Mouse (Mus musculus): Measurements from ENCODE around the gene Mgst3.
"Not testable (repeated sequence)": the region's sequence is repeated elsewhere in the genome, so short reads cannot be mapped to it uniquely, and the experiment has no call there.

The Mgst3 gene

DNA sequence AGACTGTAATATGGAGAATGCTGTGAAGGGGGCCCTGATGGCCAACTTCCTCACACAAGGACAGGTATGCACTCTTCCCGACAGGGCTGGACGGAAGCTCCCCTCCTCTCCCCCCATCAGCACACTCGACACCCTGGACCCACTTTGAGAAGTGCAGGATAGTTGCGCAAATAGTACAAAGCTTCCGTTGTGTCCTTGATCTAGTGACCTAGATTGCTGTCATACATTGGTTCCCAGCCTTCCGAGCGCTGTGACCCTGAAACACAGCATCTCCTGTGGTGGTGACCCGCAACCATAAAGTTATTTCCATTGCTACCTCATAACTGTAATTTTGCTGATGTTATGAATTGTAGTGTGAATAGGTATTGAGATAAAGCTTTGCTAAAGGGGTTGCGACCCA, 36.3 kb downstream of the Mgst3 start:
- no peak for DNase-seq

DNA sequence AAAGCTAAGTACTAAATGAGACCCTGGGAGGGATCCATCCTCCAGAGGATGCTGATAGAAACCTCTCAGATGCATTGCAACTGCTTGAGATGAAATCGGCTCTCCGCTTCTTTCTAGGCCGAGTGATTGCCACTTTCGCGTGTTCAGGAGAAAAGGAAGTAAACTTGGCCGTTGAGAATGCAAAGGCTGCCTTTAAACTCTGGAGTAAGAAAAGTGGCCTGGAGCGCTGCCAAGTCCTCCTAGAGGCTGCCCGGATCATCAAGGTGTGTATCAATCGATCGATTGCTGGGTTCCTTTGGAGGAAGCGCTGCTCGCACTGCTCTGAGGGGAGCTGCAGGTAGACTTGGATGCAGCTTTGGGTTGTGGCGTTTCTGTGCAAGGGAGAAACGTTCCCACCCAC, 41.2 kb downstream of the Mgst3 start:
- no peak for DNase-seq

DNA sequence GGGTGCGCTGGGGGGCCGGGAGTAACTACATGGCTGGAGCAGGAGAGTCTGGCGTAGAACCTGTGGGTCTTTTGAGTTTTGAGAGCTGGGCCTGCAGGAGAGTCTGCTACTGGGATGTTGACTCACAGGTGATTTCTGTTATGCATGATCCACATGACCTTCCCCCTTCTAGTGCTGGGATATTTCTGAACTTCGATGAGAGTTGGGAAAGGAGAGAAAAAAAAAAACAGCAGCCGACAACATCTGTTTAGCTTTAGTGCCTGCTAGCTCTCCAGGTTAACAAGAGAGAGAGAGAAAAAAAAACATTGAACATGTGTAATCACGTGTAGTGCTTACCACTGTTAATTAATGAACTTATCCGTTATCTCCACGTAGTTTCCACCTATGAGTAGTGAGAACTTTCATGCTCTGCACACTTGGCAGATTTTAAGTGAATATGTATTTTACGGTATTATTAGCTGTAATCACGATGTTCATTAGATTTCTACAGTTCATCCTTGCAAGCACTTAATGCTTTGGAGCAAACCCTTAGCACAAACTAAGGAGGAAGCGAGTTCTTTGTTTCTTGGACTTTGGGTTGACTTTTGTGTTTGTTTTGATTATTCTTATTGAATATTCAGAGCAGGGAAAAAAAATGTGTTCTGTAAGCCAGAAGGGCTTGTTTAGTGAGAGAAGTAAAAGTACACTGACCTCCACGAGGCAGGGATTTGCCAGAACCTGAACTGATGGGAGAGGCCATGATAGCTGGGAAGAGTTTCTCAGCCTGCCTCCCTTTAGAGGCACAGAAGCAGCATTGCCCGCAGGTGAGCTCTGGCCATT, 42.8 kb downstream of the Mgst3 start:
- no peak for DNase-seq

DNA sequence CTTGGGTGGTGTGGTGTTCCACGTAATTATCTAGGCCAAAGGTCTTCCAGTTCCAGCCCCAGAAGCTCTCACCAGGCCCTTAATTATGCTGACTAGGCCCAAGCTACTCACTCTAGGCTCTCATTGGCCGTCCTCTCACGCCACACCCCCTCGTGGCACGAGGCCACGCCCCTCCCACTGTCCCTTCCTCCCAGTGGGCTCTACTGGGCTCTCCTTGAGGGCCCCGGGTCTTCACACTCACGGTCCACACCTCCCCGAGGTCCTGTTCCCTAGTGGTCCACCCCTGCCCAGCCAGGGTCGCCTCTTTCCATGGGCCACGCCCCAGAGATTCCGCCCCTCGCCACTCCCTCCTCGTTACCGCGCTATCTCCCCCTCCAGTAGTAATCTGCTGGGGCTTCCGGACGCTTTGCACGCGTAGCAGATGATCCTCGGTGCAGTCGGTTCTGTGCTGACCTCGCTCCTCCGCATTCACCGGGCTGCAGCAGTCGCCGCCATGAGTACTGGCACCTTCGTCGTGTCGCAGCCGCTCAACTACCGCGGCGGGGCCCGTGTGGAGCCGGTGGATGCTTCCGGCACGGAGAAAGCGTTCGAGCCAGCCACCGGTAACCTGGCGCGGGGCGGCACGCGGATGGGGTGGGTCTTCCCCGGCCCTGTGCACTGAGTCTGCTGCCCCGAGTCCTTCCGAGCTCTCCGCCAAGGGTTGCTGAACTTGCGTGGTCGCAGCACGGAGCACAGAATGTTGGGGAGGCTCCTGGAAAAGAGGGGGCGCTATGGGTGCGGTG, 43.6 kb downstream of the Mgst3 start, which contains the start of gene Aldh9a1:
TSS of gene Aldh9a1 (plus strand) at position 177 of the 782 bp plus-strand sequence.
- peak; percentile 74 to 85 for DNase-seq

DNA sequence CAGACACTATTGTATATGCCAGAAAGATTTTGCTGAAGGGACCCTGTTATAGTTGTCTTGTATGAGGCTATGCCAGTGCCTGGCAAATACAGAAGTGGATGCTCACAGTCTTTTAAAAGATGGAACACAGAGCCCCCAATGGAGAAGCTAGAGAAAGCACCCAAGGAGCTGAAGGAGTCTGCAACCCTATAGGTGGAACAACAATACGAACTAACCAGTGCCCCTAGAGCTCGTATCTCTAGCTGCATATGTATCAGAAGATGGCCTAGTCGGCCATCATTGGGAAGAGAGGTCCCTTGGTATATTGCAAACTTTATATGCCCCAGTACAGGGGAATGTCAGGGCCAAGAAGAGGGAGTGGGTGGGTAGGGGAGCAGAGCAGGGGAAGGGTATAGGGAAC, 44.4 kb downstream of the Mgst3 start:
- DNase-seq, result not testable (repeated sequence)

DNA sequence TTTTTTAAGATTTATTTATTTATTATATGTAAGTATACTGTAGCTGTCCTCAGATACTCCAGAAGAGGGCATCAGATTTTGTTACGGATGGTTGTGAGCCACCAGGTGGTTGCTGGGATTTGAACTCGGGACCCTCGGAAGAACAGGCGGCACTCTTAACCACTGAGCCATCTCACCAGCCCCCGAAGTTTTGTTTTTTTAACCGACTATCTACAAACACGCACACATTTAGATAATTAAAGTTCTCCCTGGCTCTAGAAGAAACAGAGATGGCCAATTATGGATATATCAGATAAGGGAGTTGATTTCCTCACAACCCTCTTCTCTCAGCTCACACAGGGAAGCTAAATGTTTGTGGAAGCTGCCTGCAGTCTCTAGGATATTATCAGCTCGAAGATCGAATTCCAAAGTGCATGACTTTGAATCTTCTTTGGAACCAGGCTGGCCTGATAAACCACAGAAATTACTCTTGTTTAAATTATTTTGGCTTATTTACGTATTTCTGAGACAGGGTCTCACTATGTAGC, 47.6 kb downstream of the Mgst3 start:
- DNase-seq, result not testable (repeated sequence)

DNA sequence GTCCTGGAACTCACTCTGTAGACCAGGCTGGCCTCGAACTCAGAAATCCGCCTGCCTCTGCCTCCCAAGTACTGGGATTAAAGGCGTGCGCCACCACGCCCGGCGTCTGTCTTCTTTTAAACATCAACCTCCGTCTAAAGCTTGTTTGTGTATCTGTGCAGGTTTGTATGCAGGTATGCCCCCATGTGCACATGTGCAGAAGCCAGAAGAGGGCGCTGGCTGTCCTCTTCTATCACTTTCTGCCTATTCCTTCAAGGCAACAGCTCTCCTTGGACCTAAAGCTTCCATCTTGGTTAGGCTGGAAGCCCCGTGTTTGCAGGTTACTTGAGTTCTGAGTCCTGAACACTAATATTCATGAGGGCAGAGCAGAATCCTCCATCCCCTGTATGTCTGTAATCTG, 50.8 kb downstream of the Mgst3 start:
- DNase-seq, result no peak

DNA sequence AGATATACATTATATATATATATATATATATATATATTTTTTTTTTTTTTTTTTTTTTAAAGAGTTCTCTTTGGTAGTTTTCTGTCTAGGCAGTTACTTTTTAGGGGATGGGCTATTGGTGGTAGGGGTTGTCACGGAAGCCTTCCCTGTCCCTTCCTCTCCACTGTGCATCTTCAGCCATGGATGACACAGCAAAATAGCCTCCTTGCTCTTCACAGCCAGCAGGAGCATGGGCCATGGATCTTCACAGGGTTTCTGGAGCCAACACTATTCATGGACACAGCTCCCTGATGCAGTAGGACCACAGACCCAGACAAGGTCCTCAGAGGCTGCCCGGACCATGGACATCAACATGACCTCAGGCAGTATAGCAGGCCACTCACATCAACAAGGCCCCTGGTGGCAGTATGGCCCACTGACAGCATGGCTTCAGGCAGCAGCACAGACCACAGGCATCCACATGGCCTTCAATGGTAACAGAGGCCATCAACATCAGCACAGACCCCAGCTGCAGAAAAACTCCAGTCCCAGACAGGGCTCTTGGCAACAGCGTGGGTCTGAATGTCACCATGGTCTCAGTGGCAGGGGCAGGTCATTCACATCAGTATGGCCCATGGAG, 52.6 kb downstream of the Mgst3 start:
- no peak for DNase-seq

DNA sequence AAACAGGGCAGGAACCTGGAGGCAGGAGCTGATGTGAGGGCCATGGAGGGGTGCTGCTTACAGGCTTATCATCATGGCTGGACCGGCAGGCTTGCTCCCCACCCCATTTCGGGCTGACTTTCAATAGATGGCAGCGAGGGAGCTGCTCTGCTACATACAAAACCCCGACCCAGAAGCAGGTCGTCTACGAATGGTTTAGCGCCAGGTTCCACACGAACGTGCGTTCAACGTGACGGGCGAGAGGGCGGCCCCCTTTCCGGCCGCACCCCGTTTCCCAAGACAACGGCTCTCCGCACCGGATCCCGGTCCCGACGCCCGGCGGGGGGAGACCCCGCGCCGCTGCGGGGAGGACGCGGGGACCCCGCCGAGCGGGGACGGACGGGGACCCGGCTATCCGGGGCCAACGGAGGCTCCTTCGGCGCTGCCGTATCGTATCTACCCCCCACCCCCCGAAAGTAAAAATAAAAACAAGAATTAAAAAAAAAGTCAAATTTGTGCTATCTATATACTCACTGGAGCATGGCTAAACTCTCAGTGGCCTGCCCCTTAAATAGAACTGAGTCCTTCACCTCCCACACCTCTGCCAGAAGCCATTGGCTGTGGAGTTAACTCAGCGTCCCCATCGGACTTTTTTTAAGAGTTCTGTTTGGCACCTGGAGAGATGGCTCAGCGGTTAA, 53.4 kb downstream of the Mgst3 start:
- DNase-seq, result no peak

DNA sequence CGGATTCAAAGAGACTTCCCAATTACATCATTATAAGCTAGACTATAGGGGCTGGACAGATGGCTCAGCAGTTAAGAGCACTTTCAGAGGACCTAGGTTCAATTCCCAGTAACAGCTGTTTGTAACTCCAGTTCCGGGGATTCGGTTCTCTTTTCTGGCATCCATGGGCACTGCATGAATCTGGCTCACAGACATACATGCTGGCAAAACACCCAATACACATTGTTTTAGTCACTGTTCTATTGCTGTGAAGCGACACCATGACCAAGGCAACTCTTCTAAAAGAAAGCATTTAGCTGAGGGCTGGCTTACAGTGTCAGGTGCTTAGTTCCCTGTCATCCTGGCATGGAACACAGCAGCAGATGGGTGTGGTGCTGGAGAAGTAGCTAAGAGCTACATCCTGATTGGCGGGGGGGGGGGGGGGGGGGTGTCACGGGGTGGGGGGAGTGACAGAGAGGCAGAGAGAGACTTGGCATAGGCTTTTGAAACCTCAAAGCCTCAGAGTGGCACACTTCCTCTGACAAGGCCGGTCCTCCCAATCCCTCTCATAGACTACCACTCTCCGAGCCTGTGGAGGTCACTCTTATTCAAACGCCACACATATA, 54.4 kb downstream of the Mgst3 start:
- DNase-seq, result no peak

DNA sequence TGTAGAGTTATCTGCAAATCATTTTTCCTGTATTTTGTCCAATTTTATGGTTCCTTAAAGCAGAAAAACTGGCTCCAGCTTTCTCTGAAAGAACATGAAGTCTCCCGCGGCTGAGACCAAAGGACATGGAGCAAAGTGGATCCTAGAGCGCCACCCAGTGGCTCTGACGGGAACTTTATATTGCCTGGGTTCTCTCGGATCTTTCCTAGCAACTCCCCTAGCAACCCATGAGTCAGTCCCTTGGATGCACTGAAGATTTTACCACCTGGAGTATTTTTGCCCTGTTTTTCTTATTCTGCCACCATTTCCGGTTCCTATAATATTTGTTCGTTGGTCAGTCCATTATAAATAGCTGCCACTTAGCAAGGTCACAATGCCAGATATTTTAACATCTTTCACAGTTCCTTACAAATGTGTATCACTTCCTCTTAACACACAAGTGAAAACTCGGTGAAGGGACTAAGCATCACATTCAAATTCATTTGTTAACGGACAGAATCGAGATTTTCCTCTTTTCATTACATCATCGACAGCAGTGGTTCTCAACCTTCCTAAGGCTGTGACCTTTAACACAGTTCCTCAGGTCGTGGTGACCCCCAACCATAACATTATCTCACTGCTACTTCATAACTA, 56.1 kb downstream of the Mgst3 start:
- DNase-seq, result peak; percentile 50 to 76

DNA sequence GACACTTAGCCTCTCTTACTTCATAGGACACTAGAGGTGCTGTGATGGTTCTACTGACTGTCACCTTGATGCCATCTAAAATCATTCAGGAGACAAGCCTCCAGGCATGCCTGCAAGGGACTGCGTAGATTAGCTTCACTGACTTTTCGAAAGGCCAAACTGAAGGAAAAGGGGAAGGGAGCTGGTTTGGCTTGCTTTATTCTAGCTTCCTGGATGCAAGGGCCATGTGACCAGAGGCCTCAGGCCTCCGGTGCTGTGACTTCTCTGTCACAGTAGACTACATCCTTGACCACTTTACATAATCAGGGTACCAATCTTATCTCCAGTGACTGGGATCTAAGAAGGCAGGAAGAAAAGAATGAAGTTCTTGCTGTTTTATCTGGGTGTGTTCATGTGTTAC, 57.2 kb downstream of the Mgst3 start:
- no peak for DNase-seq

DNA sequence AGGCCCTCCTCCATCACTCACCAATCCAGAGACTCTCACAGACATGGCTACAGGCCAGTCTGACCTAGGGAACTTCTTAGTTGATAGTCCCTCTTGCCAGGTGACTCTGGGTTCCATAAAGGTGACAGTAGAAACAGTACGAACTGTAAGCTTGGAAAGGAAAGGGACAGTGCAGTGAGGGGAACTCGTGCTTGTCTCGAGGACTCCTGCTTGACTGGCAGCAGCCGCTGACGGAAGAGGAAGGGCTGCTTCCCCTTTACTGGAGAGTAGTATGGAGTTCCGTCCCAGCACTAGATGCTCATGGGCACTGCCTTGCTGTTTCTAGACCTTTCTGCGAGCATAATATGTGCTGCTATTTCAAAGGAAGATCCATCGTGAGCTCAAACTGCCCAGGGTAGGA, 62.5 kb downstream of the Mgst3 start:
- DNase-seq, result no peak

DNA sequence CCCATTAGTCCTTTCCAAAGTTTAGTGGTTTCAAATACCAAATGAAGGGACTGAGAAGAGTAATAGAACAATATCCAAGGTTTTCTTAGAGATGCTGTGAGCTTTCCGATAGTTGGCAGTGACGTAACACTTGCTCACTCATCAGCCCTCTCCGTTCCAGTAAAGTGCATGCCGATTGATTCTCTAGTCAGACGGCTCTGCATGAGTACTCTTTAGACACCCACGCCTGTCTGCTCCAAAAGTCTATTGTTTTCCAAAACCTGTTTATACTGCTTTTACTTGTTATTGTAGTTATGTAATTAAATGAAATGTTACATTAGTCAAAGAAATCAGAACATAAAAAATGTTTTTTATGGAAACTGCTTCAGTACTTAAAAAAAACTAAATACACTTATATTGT, 64.9 kb downstream of the Mgst3 start:
- DNase-seq, result no peak
